Mouse (Mus musculus) heart, postnatal 0 days (tissue): ENCODE measurements at regions not wholly inside any gene's neighbourhood (a gene's known extent, or its start where the extent isn't known, plus 50 kb on each side); places are given as distances from the start of the nearest gene placed in this dataset.

Experiments
- ATAC-seq: fragments of 200-750 bp; cut with Nextera tagmentation; 2 replicates; pipeline ENCODE4 v1.8.0; 2017; ENCODE audit warnings: low read depth, moderate number of reproducible peaks, moderate library complexity; ENCODE audit not compliant: insufficient read depth
- DNase-seq: peaks from one replicate; pipeline ENCODE4 v3.0.0-alpha.2; 2016; ENCODE audit warnings: low spot score
- H3K27ac ChIP-seq: fragments of 300-500 bp; sonication (generic); 2 replicates; pipeline ENCODE4 v1.5.1; 2014; ENCODE audit warnings: low read depth, mild to moderate bottlenecking
- H3K27me3 ChIP-seq: fragments of 300-500 bp; sonication (generic); 2 replicates; pipeline ENCODE4 v1.6.1; 2014; ENCODE audit warnings: low read length, mixed read lengths; ENCODE audit not compliant: control insufficient read depth, insufficient read depth
- H3K36me3 ChIP-seq: fragments of 300-500 bp; sonication (generic); replicated peaks from 2 replicates; pipeline ENCODE4 v1.6.1; 2014; ENCODE audit warnings: low read length, mixed read lengths; ENCODE audit not compliant: control insufficient read depth, insufficient read depth
- H3K4me1 ChIP-seq: fragments of 300-500 bp; sonication (generic); 2 replicates; pipeline ENCODE4 v1.6.1; 2014; ENCODE audit warnings: antibody characterized with exemption; ENCODE audit not compliant: control insufficient read depth, insufficient read depth
- H3K4me2 ChIP-seq: fragments of 300-500 bp; sonication (generic); 2 replicates; pipeline ENCODE4 v1.6.1; 2014; ENCODE audit warnings: low read depth, mild to moderate bottlenecking, low read length, moderate library complexity
- H3K4me3 ChIP-seq: fragments of 300-500 bp; sonication (generic); 2 replicates; pipeline ENCODE4 v1.5.1; 2014; ENCODE audit warnings: low read depth, low read length
- H3K9ac ChIP-seq: fragments of 300-500 bp; sonication (generic); replicated peaks from 2 replicates; pipeline ENCODE4 v1.6.1; 2014; ENCODE audit warnings: low read depth, low read length, mixed read lengths
- H3K9me3 ChIP-seq: fragments of 300-500 bp; sonication (generic); replicated peaks from 2 replicates; pipeline ENCODE4 v1.6.1; 2016; ENCODE audit warnings: low read length; ENCODE audit not compliant: control insufficient read depth
- CTCF ChIP-seq: IDR thresholded peaks from 2 replicates; pipeline ENCODE4 v1.5.1; 2016; ENCODE audit warnings: antibody characterized with exemption, control low read depth, low read depth
- EP300 ChIP-seq: IDR thresholded peaks from 2 replicates; pipeline ENCODE4 v1.6.1; 2016; ENCODE audit warnings: antibody characterized with exemption, low read depth
- WGBS: fragments of 180-500 bp; shearing (Covaris S2); extraction: QIAGEN DNeasy Blood & Tissue Kit; methylation state at CpG from one replicate; pipeline ENCODE4 v1.1.7; 2014; 5-methylcytosine and 5-hydroxymethylcytosine counted together

GRCm38 (mm10) chr13:102545845-102546615 lies 147.3 kb upstream of the Cd180 start:
- Histone ChIP-seq H3K4me2 (no peak overlapping the region), H3K27ac (no peak overlapping the region), H3K4me1 (0 out of 2 replicates have a peak, but pooled peaks cover 4% of the 10 kb centered on the region), H3K4me3 (no peak overlapping the region), H3K36me3 (no peaks in the 10 kb centered on the region), H3K27me3 (no peaks in the 10 kb centered on the region), H3K9ac (no peak overlapping the region), H3K9me3 (no peaks in the 10 kb centered on the region)
- TF ChIP-seq CTCF (no peak), EP300 (no peak)
- DNase-seq: no peak
- no peak for ATAC-seq
- 52% methylated on average over 17 of the region's 17 CpGs for WGBS

- DNase-seq (no peak), ATAC-seq (no peak)
- Histone ChIP-seq H3K36me3 (no peaks in the 10 kb centered on the region), H3K9me3 (no peaks in the 10 kb centered on the region), H3K4me3 (no peak overlapping the region), H3K27ac (no peak overlapping the region), H3K27me3 (no peaks in the 10 kb centered on the region), H3K4me2 (no peak overlapping the region), H3K9ac (no peak overlapping the region), H3K4me1 (0 out of 2 replicates have a peak, but pooled peaks cover 4% of the 10 kb centered on the region)
- TF ChIP-seq EP300 (no peak), CTCF (no peak)
- 66% methylated on average over 6 of the region's 6 CpGs for WGBS
These were observed 145.1 kb upstream of the Cd180 start for GRCm38 (mm10) chr13:102548252-102548651.

- WGBS: 70% methylated on average over 3 of the region's 3 CpGs
- ATAC-seq: no peak
- H3K9me3 ChIP-seq: no peaks in the 10 kb centered on the region
These were observed 126.3 kb upstream of the Cd180 start for GRCm38 (mm10) chr13:102566846-102567572.

GRCm38 (mm10) chr13:102569580-102569979 lies 123.8 kb upstream of the Cd180 start:
- ATAC-seq (no peak), DNase-seq (no peak)
- Histone ChIP-seq H3K4me3 (no peak overlapping the region), H3K9ac (no peak overlapping the region), H3K27me3 (no peaks in the 10 kb centered on the region), H3K4me1 (no peaks in the 10 kb centered on the region), H3K27ac (no peak overlapping the region), H3K4me2 (no peak overlapping the region), H3K9me3 (no peaks in the 10 kb centered on the region), H3K36me3 (no peaks in the 10 kb centered on the region)
- 80% methylated on average over 3 of the region's 3 CpGs for WGBS
- TF ChIP-seq CTCF: no peak
- no peak for TF ChIP-seq EP300

More at GRCm38 (mm10) chr13:102566846-102567572, 126.3 kb upstream of the Cd180 start:
- Histone ChIP-seq H3K4me3 (no peak overlapping the region), H3K27ac (no peak overlapping the region), H3K36me3 (no peaks in the 10 kb centered on the region), H3K4me1 (no peaks in the 10 kb centered on the region), H3K27me3 (no peaks in the 10 kb centered on the region), H3K9ac (no peak overlapping the region), H3K4me2 (no peak overlapping the region)
- TF ChIP-seq CTCF: no peak
- TF ChIP-seq EP300: no peak
- DNase-seq: no peak

GRCm38 (mm10) chr13:102570286-102570685 lies 123.1 kb upstream of the Cd180 start:
- DNase-seq: no peak
- no peak overlapping the region for H3K4me2 ChIP-seq
- no peak overlapping the region for H3K4me3 ChIP-seq
- ATAC-seq: no peak
- WGBS: 84% methylated on average over 1 of the region's 1 CpGs
- no peaks in the 10 kb centered on the region for H3K4me1 ChIP-seq
- H3K36me3 ChIP-seq: no peaks in the 10 kb centered on the region
- H3K27ac ChIP-seq: no peak overlapping the region
- H3K9me3 ChIP-seq: no peaks in the 10 kb centered on the region
- TF ChIP-seq EP300 (no peak), CTCF (no peak)
- no peaks in the 10 kb centered on the region for H3K27me3 ChIP-seq
- H3K9ac ChIP-seq: no peak overlapping the region
